Mouse (Mus musculus) bone marrow, adult 2 months (tissue): ENCODE results near the gene Csnk2b.

ENCODE experiments used
- CTCF ChIP-seq: fragments of 200-500 bp; IDR thresholded peaks from 2 replicates; pipeline ENCODE4 v1.5.1; 2011; ENCODE audit warnings: low read length, control low read depth; ENCODE audit not compliant: control insufficient read depth, insufficient read depth
- POLR2A ChIP-seq: fragments of 200-500 bp; IDR thresholded peaks from 2 replicates; pipeline ENCODE4 v1.6.1; 2011; ENCODE audit warnings: low read depth, mild to moderate bottlenecking, control low read depth, low read length, borderline replicate concordance; ENCODE audit not compliant: control insufficient read depth

DNA sequence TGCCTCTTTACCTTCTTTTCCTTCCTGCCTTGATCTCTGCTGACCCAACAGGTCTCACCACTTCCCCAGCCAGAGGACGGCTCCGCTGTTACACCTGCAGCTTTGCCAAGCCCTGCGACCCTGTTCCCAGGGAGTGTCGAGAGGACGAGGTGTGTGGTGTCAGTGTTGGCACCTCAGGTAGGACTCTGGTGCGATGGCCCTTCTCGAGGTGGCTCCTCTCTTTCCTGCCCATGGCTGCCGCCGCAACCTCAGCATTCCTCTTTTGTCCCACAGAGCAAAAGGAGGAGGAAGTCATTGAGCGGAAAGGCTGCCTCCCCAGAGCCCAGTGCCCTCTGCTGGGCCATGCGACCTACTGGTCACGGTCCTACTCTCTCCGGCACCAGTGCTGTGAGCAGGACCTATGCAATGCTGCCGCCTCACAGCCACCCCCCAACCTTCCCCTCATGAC is 44.0 kb downstream of the Csnk2b start, which contains the start of gene Ly6g6d:
- TF ChIP-seq POLR2A, result 0 out of 2 replicates have a peak, but pooled peaks have one; percentile 27
- TF ChIP-seq CTCF, result peak; percentile 60
